In the genomic region with DNA sequence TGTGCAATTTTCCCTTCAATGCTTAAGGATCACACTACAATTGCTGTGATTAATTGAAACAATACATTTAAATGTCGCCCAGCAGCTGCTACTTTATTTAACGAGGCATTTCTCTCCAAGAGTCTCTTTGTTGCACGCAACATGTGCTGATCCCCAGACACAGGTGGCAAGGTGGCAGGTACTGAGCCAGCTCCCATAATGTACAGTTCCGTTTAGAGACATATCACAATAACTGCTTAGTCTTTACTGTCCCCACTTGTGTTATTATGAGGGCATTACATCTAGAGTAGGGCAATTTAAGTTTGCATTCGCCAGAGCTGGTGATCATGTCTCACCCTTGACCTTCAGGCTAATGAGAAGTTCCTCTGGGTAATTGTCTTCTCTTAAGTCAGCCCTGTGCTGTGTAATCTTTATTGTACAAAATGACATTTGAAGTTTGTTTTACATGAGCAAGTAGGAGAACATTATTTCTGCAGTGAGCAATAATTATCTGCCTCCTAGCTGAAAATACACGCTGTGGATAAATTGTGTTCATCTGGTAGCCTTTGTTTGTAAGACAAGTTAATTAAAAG, we compare ENCODE assay signal across 24 mouse cellular contexts.
DNase-seq lines count a peak whose midpoint lies in the region; ATAC-seq lines count a peak whose summit lies in the region.
"Had no signal": no experiment of that assay in that cellular context is flagged by ENCODE, and none has a peak within 500 bp of the region (broad histone marks: within the 10 kb centered on the region; RNA-seq: fewer than 3 reads in every experiment).

No protein-coding gene starts in this region.

- no peaks in the 10 kb centered on the region for H3K36me3 ChIP-seq in forebrain, embryonic 11.5 days (ENCODE audit: control insufficient read depth, insufficient read depth, low read length)
- H3K36me3 ChIP-seq in forebrain, embryonic 10.5 days (replicated peaks) = no peaks in the 10 kb centered on the region
- no peaks in the 10 kb centered on the region for H3K36me3 ChIP-seq in forebrain, embryonic 16.5 days (ENCODE audit: control insufficient read depth, insufficient read depth)
- no peaks in the 10 kb centered on the region for H3K36me3 ChIP-seq in neural tube, embryonic 15.5 days
- H3K36me3 ChIP-seq: neural tube, embryonic 12.5 days had no signal

- H3K4me2 ChIP-seq in forebrain, embryonic 11.5 days (ENCODE audit: low read depth, low read length, severe bottlenecking) = no peak overlapping the region
- no peak overlapping the region for H3K4me2 ChIP-seq in forebrain, embryonic 16.5 days (ENCODE audit: low read length)
- no peak overlapping the region for H3K4me2 ChIP-seq in neural tube, embryonic 15.5 days
- H3K4me2 ChIP-seq: liver, embryonic 11.5 days; neural tube, embryonic 12.5 days had no signal

- H3K4me1 ChIP-seq in forebrain, embryonic 11.5 days (replicated peaks; ENCODE audit: control insufficient read depth, insufficient read depth, low read length) = no peaks in the 10 kb centered on the region
- peaks cover 4% of the 10 kb centered on the region; the same call in 1 of the 2 replicates for H3K4me1 ChIP-seq in forebrain, embryonic 10.5 days
- peaks cover 2% of the 10 kb centered on the region; the same call in 1 of the 2 replicates for H3K4me1 ChIP-seq in forebrain, embryonic 16.5 days (replicated peaks; ENCODE audit: control insufficient read depth, insufficient read depth, low read length)
- H3K4me1 ChIP-seq in neural tube, embryonic 15.5 days = peaks cover 5% of the 10 kb centered on the region; the same call in 1 of the 2 replicates
- H3K4me1 ChIP-seq: megakaryocyte, embryonic 14.5 days; neural tube, embryonic 12.5 days had no signal

- H3K9ac ChIP-seq in forebrain, embryonic 11.5 days (ENCODE audit: low read length) = no peak overlapping the region
- H3K9ac ChIP-seq in forebrain, embryonic 16.5 days (replicated peaks; ENCODE audit: low read depth, low read length) = no peak overlapping the region
- H3K9ac ChIP-seq in neural tube, embryonic 15.5 days (replicated peaks) = no peak overlapping the region
- H3K9ac ChIP-seq: neural tube, embryonic 12.5 days had no signal

- DNase-seq in forebrain, embryonic 11.5 days (ENCODE audit: low spot score) = no peak
- no peak for DNase-seq in forebrain, embryonic 10.5 days (ENCODE audit: extremely low spot score, low spot score)
- peak; percentile 2 for DNase-seq in Muller cell, postnatal 12 days (ENCODE audit: inconsistent ontology term)
- no peak for DNase-seq in gastrocnemius, adult 8-10 months (ENCODE audit: low spot score in 2 of 2)
- no peak for DNase-seq in right cerebral cortex, postnatal 10 days (ENCODE audit: low spot score in 2 of 2)
- DNase-seq: adrenal gland, postnatal 14 days; cerebellum, adult 11-12 months; cerebellum, postnatal 25 days; embryo, embryonic 11 days; gastrocnemius, postnatal 25 days; heart, adult 2 months; heart, postnatal 4 days; lung, adult 18-20 months; lung, postnatal 14 days had no signal

- H3K4me3 ChIP-seq in forebrain, embryonic 11.5 days (ENCODE audit: low read depth, low read length) = no peak overlapping the region
- H3K4me3 ChIP-seq in forebrain, embryonic 10.5 days = no peak overlapping the region
- no peak overlapping the region for H3K4me3 ChIP-seq in forebrain, embryonic 16.5 days (replicated peaks; ENCODE audit: low read length)
- H3K4me3 ChIP-seq in neural tube, embryonic 15.5 days (replicated peaks) = no peak overlapping the region
- H3K4me3 ChIP-seq: heart, adult 2 months; megakaryocyte, embryonic 14.5 days; neural tube, embryonic 12.5 days had no signal

- H3K27me3 ChIP-seq in forebrain, embryonic 11.5 days (ENCODE audit: control insufficient read depth, insufficient read depth, low read length) = no peaks in the 10 kb centered on the region
- no peaks in the 10 kb centered on the region for H3K27me3 ChIP-seq in forebrain, embryonic 10.5 days (ENCODE audit: poor library complexity, severe bottlenecking)
- no peaks in the 10 kb centered on the region for H3K27me3 ChIP-seq in forebrain, embryonic 16.5 days (replicated peaks; ENCODE audit: control insufficient read depth, insufficient read depth, low read length)
- H3K27me3 ChIP-seq in neural tube, embryonic 15.5 days (replicated peaks) = no peaks in the 10 kb centered on the region
- H3K27me3 ChIP-seq: megakaryocyte, embryonic 14.5 days; neural tube, embryonic 12.5 days; Patski had no signal

- peak; percentile 42; the same call in 1 of the 2 replicates for ATAC-seq in forebrain, embryonic 11.5 days (replicated peaks; ENCODE audit: low FRiP score)
- ATAC-seq in forebrain, embryonic 16.5 days = peak; percentile 55
- peak; percentile 68; the same call in 1 of the 2 replicates for ATAC-seq in neural tube, embryonic 15.5 days (ENCODE audit: low FRiP score)
- ATAC-seq in monocyte, adult 5-6 weeks (replicated peaks; ENCODE audit: insufficient number of reproducible peaks, low FRiP score, low TSS enrichment, poor library complexity, severe bottlenecking) = no peak
- ATAC-seq: activated CD4-positive, CD25-positive, alpha-beta regulatory T cell, adult 4 months; intestine, postnatal 0 days; Patski had no signal

- no peaks in the 10 kb centered on the region for H3K9me3 ChIP-seq in forebrain, embryonic 11.5 days (ENCODE audit: control insufficient read depth, low read length)
- no peaks in the 10 kb centered on the region for H3K9me3 ChIP-seq in forebrain, embryonic 10.5 days
- H3K9me3 ChIP-seq in forebrain, embryonic 16.5 days (ENCODE audit: control insufficient read depth, low read length) = no peaks in the 10 kb centered on the region
- no peaks in the 10 kb centered on the region for H3K9me3 ChIP-seq in neural tube, embryonic 15.5 days (replicated peaks)
- H3K9me3 ChIP-seq: megakaryocyte, embryonic 14.5 days; neural tube, embryonic 12.5 days had no signal

- 58% methylated on average over 6 of the region's 6 CpGs for WGBS in forebrain, embryonic 11.5 days
- 69% methylated on average over 6 of the region's 6 CpGs for WGBS in forebrain, embryonic 10.5 days
- WGBS in forebrain, embryonic 16.5 days = 30% methylated on average over 6 of the region's 6 CpGs
- WGBS in neural tube, embryonic 15.5 days = 34% methylated on average over 6 of the region's 6 CpGs

- H3K27ac ChIP-seq in forebrain, embryonic 11.5 days (ENCODE audit: low read depth, low read length) = no peak overlapping the region
- no peak overlapping the region for H3K27ac ChIP-seq in forebrain, embryonic 10.5 days
- H3K27ac ChIP-seq in forebrain, embryonic 16.5 days (ENCODE audit: low read length) = no peak overlapping the region
- H3K27ac ChIP-seq in neural tube, embryonic 15.5 days (replicated peaks) = no peak overlapping the region
- H3K27ac ChIP-seq: heart, adult 2 months; neural tube, embryonic 12.5 days; stomach, postnatal 0 days had no signal
